Mouse (Mus musculus): Measurements from ENCODE around the gene Bod1. TPM values are rescaled to one million over a fixed set of nuclear protein-coding genes. Genes with fewer than 3 reads are reported as not detected.

Bod1 gene
- total RNA-seq, 4 experiments from 2014 or later = 91.2 to 101 (median 93.4) TPM

Other genes with a start within 250 kb of the Bod1 start
- 100 to 1,000 TPM; 129 to 159 (median 149) TPM for gene Cpeb4, start 200.3 kb upstream of the Bod1 start, total RNA-seq (2022)